Mouse (Mus musculus) lung, postnatal 36 days (tissue): Measurements from ENCODE around the gene Tssk1.
A peak's percentile ranks its signal among the peaks of the same experiment; 100 is the strongest.

Experiments used
- DNase-seq: peaks from one replicate; pipeline ENCODE4 v3.0.0; 2022; ENCODE audit warnings: mixed read lengths

Tssk1 gene

GRCm38 (mm10) chr16:17911052-17911595 is 17.1 kb downstream of the Tssk1 start, which contains the start of gene Ess2:
Gene Ess2, minus strand, starts transcription at chr16:17911348.
- DNase-seq: peak; percentile 97

- DNase-seq: peak; percentile 7
Measured at GRCm38 (mm10) chr16:17914307-17915249, 20.6 kb downstream of the Tssk1 start, which contains the start of gene Gsc2. Gene Gsc2, minus strand, starts transcription at chr16:17915059.

- DNase-seq: no peak
Measured at GRCm38 (mm10) chr16:17920586-17920985, 26.6 kb downstream of the Tssk1 start.

- DNase-seq: peak; percentile 98
Measured at GRCm38 (mm10) chr16:17921325-17922162, 27.5 kb downstream of the Tssk1 start.

GRCm38 (mm10) chr16:17922163-17922538 is 28.1 kb downstream of the Tssk1 start:
- DNase-seq: no peak

GRCm38 (mm10) chr16:17927351-17928082 is 33.5 kb downstream of the Tssk1 start:
- DNase-seq: peak; percentile 29

GRCm38 (mm10) chr16:17928087-17928580 is 34.1 kb downstream of the Tssk1 start, which contains the start of gene Slc25a1:
Gene Slc25a1, minus strand, starts transcription at chr16:17928219.
- peak; percentile 87 for DNase-seq

- peak; percentile 92 for DNase-seq
Measured at GRCm38 (mm10) chr16:17928627-17929104, 34.6 kb downstream of the Tssk1 start.

GRCm38 (mm10) chr16:17929211-17929610 is 35.2 kb downstream of the Tssk1 start:
- no peak for DNase-seq

- DNase-seq: no peak
Measured at GRCm38 (mm10) chr16:17929631-17930030, 35.6 kb downstream of the Tssk1 start.

GRCm38 (mm10) chr16:17931906-17932460 is 38.0 kb downstream of the Tssk1 start:
- no peak for DNase-seq

GRCm38 (mm10) chr16:17933594-17934444 is 39.8 kb downstream of the Tssk1 start:
- DNase-seq: no peak

GRCm38 (mm10) chr16:17934445-17934910 is 40.5 kb downstream of the Tssk1 start:
- no peak for DNase-seq

- DNase-seq: peak; percentile 53
Measured at GRCm38 (mm10) chr16:17936776-17937175, 42.8 kb downstream of the Tssk1 start.

- no peak for DNase-seq
Measured at GRCm38 (mm10) chr16:17938187-17938586, 44.2 kb downstream of the Tssk1 start.

GRCm38 (mm10) chr16:17938821-17939220 is 44.8 kb downstream of the Tssk1 start:
- peak; percentile 86 for DNase-seq

GRCm38 (mm10) chr16:17939255-17939751 is 45.3 kb downstream of the Tssk1 start:
- DNase-seq: no peak

- DNase-seq: no peak
Measured at GRCm38 (mm10) chr16:17943466-17943865, 49.4 kb downstream of the Tssk1 start.

GRCm38 (mm10) chr16:17945081-17945831 is 51.2 kb downstream of the Tssk1 start:
- DNase-seq: peak; percentile 55
